Mouse (Mus musculus): Measurements from ENCODE around the gene 2310011J03Rik.
"Not testable (repeated sequence)": the region's sequence is repeated elsewhere in the genome, so short reads cannot be mapped to it uniquely, and the experiment has no call there.

2310011J03Rik gene

GRCm38 (mm10) chr10:80320340-80320760 is at the start of gene 2310011J03Rik:
2310011J03Rik (minus strand) TSS chr10:80320537.
- DNase-seq, result peak; percentile 96 to 97

- no peak for DNase-seq
These were observed 48.1 kb upstream of the 2310011J03Rik start for GRCm38 (mm10) chr10:80368392-80368791.

- no peak for DNase-seq
These were observed 47.6 kb upstream of the 2310011J03Rik start for GRCm38 (mm10) chr10:80367954-80368353.

GRCm38 (mm10) chr10:80365736-80366135 is 45.4 kb upstream of the 2310011J03Rik start:
- no peak for DNase-seq

GRCm38 (mm10) chr10:80363734-80364133 is 43.4 kb upstream of the 2310011J03Rik start:
- no peak for DNase-seq

GRCm38 (mm10) chr10:80357994-80358639 is 37.8 kb upstream of the 2310011J03Rik start:
- peak; percentile 54 to 80 for DNase-seq

GRCm38 (mm10) chr10:80357336-80357735 is 37.0 kb upstream of the 2310011J03Rik start:
- DNase-seq, result no peak

GRCm38 (mm10) chr10:80356737-80357136 is 36.4 kb upstream of the 2310011J03Rik start:
- no peak for DNase-seq

GRCm38 (mm10) chr10:80356001-80356682 is 35.8 kb upstream of the 2310011J03Rik start, which contains the start of gene Plk5:
Plk5 (plus strand) TSS chr10:80356459.
- DNase-seq, result no peak

GRCm38 (mm10) chr10:80355431-80355830 is 35.1 kb upstream of the 2310011J03Rik start:
- DNase-seq, result no peak

GRCm38 (mm10) chr10:80352727-80353126 is 32.4 kb upstream of the 2310011J03Rik start:
- DNase-seq, result no peak

GRCm38 (mm10) chr10:80351896-80352295 is 31.6 kb upstream of the 2310011J03Rik start:
- peak; percentile 77 to 85 for DNase-seq

- DNase-seq, result peak; percentile 84 to 95
These were observed 30.0 kb upstream of the 2310011J03Rik start for GRCm38 (mm10) chr10:80350292-80350691.

GRCm38 (mm10) chr10:80348981-80349380 is 28.6 kb upstream of the 2310011J03Rik start:
- DNase-seq, result no peak

GRCm38 (mm10) chr10:80348244-80348781 is 28.0 kb upstream of the 2310011J03Rik start, which contains the start of gene Adamtsl5:
Adamtsl5 (minus strand) TSS chr10:80348412.
- peak in 1 of 2 experiments; percentile 71 for DNase-seq

GRCm38 (mm10) chr10:80347514-80347967 is 27.2 kb upstream of the 2310011J03Rik start:
- DNase-seq, result no peak

GRCm38 (mm10) chr10:80345929-80346328 is 25.6 kb upstream of the 2310011J03Rik start:
- DNase-seq, result not testable (repeated sequence)

GRCm38 (mm10) chr10:80345122-80345521 is 24.8 kb upstream of the 2310011J03Rik start:
- peak in 1 of 2 experiments; percentile 44 for DNase-seq

GRCm38 (mm10) chr10:80344131-80344661 is 23.9 kb upstream of the 2310011J03Rik start:
- peak; percentile 47 to 60 for DNase-seq

- no peak for DNase-seq
These were observed 23.1 kb upstream of the 2310011J03Rik start for GRCm38 (mm10) chr10:80343425-80343895.

GRCm38 (mm10) chr10:80342749-80343424 is 22.6 kb upstream of the 2310011J03Rik start:
- DNase-seq, result peak; percentile 58 to 67

GRCm38 (mm10) chr10:80342305-80342748 is 22.0 kb upstream of the 2310011J03Rik start:
- DNase-seq, result no peak

All from kidney, postnatal 36 days (tissue).